Mouse (Mus musculus) layer of hippocampus, postnatal 25 days (tissue): ENCODE data around the gene Wfdc6b. TPM values are rescaled to one million over a fixed set of nuclear protein-coding genes. Genes with fewer than 3 reads are reported as not detected.
"Not testable (repeated sequence)": the region's sequence is repeated elsewhere in the genome, so short reads cannot be mapped to it uniquely, and the experiment has no call there.

Source experiments
- DNase-seq, 2 experiments: peaks; one replicate each; pipeline ENCODE4 v3.0.0; 2022; ENCODE audit warnings: mixed read lengths in 2 of 2, low spot score in 1 of 2; ENCODE audit errors: extremely low spot score in 1 of 2
- total RNA-seq, 2 experiments: library from RNA; stranded (reverse); gene quantifications; 2 replicates each; pipeline ENCODE4 v1.2.3; 2021

Wfdc6b gene
- total RNA-seq: not detected

DNA sequence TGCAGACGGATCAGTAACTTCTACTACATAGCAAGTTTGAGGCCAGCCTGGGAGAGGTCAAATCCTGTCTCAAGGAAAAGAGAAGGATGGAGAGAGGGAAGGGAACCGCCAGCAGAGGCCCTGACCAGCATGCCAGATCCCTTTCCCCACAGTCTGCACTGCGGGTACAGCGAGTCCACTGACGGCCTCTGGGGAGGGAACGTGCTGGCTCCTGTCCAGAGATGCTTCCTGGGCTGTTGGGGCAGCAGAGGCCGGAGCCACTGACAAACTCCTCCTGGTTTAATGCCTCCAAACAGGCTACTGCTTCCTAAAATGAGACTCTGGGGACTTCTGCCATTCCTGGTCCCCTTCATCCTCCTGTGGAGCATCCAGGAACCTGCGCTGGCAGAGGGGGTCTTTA is at the start of gene Wfdc6b, which contains the start of gene Wfdc8:
Gene Wfdc6b (plus strand): TSS at position 52 of the 400 bp plus-strand sequence.
Gene Wfdc8 (minus strand): TSS at position 156 of the 400 bp plus-strand sequence.
- DNase-seq: not testable (repeated sequence)

DNA sequence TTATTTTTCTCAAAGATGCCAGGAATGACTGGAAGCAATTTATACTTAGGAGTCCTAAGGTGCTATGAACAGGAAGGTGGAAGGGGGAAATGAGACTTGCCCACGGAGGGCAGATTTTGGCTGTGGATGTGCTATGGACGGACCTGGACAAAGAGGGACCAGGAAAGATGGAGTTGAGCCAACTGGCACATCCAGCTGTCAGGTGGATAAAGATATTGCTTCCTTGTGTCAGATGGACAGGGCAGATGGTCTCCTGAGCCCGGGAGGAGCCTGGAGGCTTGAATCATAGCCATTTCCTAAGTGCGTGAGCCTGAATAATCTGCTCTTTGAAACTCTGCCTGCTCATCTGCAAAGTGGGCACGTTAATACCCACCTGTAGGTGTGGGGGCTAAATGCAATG is 49.0 kb upstream of the Wfdc6b start:
- DNase-seq: no peak

DNA sequence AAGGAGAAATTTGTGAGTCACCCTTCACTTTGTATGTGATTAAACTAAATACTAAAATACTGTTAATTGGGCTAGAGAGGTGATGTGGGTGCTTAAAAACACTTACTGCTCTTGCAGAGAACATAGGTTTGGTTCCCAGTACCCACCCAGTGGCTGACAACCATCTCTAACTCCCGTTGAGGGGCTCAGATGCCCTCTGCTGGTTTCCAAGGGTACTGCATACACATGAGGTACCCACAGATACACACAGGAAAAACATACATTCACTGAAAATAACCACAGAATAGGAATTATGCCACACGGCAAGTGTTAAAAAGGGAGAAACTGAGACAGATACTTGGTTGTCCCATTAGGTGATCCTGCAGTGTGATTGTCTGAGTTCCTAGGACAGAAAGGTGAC is 46.3 kb upstream of the Wfdc6b start:
- DNase-seq: no peak

DNA sequence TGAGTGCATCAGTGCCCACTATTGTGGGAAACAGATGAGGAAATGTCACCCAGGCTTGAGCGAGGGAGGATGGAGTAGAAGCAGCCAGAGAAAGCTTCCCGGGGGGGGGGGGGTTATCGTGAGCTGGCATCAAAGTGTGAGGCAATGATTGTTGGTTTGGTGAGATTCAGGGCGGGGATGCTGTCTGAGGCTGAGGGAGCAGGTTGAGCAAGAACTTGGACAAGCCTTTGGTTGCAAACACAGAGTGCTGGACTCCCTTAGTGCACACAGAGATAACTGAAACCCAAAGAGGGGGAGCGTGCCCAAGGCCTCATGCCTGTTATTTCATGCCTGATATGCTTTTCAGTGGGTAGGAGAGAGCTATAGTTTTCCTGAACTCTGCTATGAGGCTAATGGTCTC is 45.9 kb upstream of the Wfdc6b start:
- no peak for DNase-seq

DNA sequence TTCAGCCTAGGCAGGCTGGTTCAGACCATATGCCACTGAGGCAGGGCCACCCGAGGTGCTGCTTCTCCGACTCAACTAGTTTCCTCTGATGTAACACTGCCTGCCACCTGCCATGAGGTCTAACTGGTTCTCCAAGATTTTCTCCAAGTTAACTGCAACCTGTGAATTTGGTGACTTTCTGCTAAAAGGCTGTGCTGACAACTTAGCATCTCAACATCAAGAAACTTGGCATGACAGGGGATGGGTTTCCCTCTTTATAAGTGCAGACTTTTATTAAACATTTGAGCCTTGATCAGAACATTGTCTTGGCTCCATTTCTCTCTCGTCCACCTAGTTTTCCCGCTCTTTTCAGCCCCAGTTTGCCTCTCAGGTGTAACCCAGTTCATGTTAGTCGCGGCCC is 40.0 kb upstream of the Wfdc6b start, which contains the start of gene Spint3:
Gene Spint3 (minus strand): TSS at position 101 of the 400 bp plus-strand sequence.
- not testable (repeated sequence) for DNase-seq

DNA sequence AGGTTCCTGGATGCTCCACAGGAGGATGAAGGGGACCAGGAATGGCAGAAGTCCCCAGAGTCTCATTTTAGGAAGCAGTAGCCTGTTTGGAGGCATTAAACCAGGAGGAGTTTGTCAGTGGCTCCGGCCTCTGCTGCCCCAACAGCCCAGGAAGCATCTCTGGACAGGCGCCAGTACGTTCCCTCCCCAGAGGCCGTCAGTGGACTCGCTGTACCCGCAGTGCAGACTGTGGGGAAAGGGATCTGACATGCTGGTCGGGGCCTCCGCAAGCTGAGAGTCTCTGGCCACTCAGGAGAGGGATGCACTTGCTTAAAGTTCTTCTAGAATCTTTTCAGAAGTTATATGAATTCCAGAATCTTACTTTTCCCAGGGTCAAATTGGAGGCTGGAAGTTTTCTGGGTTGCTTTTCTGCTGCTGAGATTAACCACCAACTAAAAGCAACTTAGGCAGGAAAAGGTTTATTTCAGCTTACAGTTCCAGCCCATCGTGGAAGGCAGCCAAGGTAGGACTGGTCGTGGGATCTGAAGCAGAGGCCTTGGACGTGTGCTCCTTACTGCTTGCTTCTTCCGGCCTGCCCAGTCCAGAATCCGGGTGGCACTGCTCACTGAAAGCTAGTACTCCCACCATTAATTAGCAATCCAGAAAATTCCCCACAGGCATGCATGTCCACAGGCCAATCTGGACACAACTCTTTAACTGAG is 28.1 kb upstream of the Wfdc6b start, which contains the start of gene Wfdc6a:
Gene Wfdc6a (minus strand): TSS at position 423 of the 701 bp plus-strand sequence.
- DNase-seq: not testable (repeated sequence)

DNA sequence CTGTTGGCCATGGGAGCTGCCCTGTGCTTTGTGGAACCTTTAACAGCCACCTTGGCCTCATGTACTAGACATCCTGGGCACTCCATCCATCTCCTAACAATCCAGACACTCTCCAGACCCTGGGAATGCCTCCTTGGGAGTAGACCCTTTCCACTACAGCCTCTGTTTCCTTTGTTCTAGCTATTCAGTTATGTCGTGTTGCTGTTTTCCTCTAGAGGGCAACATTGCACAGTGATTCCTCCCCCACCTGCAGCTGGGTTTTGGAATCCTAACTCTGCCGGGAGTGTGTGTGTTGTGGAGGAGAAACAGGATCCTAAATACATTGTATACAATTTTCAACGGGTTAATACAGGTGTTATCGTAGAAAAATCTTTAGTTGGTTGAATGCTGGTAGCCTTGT is 21.3 kb upstream of the Wfdc6b start:
- DNase-seq: peak in 1 of 2 experiments; percentile 16

DNA sequence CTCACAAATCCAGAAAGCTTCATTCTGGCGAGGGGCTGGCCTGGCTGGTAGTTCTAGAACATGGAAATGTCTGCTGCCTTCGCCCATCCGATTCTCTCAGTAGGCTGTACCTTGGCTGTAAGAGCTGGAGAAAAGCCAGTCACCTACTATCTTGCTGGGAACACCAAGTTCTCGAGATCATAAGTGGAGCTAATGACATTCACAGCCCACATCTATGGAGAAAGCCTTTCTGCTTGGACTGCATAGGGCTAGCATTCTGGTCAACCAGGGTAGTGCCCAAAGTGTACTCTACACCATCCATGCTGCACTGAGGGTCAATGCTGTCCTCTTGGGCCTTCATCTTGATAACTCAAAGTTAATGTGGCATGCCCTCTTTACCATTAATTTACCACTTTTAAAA is 19.8 kb upstream of the Wfdc6b start, which contains the start of gene Eppin:
Gene Eppin (minus strand): TSS at position 101 of the 400 bp plus-strand sequence.
- DNase-seq: no peak

DNA sequence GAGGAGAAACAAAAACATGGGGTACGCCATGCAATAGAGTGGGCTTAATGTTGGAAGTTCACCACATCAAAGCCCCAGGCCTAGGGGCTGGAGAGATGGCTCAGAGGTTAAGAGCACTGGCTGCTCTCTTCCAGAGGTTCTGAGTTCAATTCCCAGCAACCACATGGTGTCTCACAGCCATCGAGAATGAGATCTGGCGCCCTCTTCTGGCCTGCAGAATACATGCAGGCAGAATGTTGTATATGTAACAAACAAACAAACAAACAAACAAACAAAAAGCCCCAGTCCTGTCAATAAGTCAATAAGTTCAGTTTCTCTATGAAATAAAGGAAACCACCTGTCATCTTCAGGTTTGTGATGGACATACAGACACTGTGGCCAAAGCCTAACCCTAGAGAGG is 13.1 kb upstream of the Wfdc6b start:
- DNase-seq: no peak

DNA sequence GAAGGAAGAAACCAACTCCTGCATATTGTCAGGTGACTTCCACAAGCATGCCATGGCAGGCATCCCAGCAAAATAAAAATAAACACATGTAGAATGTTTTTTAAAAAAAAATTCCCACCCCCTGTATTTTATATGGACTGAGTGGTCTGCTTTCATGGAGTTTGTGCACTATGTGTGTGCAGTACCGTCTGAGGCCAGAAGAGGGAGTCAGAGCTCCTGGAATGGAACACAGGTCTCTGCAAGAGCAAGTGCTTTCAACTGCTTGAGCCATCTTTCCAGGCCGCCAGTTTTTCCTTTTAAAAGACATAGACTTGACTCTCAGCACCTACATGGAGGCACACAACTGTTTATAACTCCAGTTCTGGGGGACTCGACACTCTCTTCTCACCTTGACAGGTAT is 9.8 kb upstream of the Wfdc6b start:
- no peak for DNase-seq

DNA sequence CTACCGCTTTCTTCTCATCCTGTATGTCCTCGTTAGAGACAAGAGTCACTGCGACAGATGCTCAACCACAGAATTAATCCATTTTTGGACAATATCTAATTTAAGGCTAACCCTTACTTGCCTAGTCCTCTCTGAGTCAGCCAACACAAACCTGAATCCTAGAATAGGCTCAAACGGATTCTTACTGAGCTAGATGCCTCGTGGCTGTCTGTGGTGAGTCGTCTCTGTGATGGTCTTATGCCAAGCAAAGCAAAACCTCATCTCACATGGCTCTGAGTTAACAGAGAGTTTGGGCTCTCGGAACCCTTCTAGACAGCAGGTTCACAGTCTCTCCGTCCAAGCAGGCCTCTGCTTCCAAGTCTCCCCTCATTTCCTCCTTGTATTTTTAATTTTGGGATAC is 8.9 kb upstream of the Wfdc6b start:
- no peak for DNase-seq

DNA sequence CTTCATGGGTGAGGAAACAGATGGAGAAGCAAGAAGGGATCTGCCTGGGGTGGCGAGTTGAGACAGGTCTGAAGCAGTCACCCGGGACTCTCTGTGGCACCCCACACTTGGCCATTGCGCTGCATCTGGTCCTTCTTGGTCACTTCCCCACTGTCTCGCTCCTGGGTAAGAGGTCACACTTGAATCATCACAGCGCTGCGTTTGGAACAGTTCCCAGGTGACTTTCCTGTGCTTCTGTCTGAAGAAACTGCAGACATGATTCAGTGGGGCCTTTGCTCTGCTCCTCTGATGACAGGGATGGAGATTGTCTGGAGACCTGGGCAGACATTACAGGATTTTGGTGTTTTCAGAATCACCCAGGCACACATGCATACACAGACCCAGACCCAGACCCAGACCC is 4.5 kb upstream of the Wfdc6b start:
- no peak for DNase-seq

DNA sequence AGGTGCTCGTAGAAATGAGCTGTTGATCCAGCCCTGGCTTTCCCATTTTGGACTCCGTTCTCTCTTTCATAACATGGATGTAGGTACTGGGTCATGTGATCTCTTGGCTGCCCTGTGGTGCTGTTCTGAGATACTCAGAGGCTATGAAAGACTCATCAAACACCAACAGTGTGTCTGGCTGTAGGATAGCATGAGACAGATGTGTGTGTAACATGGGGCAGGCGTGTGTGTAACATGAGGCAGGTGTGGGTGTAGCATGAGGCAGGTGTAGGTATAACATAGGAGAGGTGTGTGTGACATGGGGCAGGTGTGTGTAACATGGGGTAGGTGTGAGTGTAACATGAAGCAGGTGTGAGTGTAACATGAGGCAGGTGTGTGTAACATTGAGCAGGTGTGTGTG is 2.1 kb downstream of the Wfdc6b start:
- no peak for DNase-seq

DNA sequence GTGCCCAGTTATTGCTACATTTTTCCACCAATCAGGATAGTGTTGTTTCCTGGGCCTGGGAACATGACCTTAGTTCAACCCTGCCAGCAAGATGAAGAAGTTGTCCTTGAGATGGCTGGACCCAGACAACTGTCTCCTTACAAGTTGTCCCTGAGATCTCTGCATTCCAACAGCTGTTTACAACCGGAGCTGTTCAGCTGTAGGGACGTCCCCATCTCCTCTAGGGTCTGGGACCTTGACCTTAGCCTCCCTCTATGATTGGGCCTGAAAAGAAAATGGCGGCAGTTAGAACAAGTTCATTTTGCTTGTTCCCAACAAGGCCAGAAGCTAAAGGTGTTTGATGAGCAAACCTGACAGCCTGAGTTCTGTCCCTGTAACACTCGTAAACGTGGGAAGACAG is 5.7 kb downstream of the Wfdc6b start:
- DNase-seq: no peak

DNA sequence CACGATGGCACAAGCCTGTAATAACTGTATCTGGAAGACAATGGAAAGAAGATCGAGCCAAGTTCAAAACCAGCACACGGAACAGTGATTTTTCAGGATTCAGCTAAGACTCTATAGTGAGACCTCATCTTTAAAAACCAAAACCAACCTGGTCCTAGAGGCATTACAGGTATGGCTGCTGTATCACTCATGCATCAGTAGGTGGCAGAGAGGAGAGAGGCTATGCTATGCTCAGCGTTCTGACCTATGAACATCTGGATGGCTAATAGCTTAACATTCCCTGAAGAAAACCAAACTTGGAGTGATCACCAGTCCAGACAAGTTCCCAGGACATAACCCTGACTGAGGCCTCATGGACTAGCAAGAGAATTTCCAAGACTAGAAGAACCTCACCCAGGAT is 8.5 kb downstream of the Wfdc6b start:
- DNase-seq: no peak

DNA sequence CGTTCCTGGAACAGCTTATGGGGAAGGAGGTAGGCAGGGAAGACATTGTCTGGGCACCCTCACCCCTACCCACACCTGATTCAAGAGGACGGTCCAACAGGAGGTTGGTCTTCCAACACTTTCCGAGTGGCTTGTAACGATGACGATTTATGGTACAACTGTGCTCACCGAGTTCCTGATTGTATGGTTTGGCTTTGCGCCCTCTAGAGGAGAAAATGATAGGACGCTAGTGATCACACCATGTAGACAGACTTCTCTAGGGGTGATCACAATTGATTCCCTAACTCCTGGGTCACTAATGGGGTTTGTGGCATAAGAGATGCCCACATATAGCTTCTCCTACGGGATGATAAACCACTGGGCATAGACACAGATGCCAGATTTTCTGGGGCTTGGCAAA is 21.9 kb downstream of the Wfdc6b start:
- DNase-seq: no peak

DNA sequence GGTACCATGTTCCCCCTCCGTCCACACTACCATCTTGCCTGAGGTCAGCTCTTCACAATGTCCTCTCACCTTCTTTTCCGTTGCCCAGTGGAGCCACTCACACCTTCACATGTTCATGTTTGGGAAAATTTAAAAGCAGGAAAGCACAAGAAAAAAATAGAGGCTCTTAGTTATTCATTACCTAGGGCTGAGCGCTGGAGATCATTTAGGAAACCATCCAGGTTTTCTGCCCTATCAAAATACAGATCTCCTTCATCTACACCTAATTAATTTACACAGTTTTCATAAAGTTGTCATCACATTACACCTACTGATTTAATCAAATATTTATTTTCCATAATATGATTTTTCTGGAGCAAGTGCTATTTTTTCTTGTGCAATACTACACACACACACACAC is 25.4 kb downstream of the Wfdc6b start, which contains the start of gene Wfdc16:
Gene Wfdc16 (minus strand): TSS at position 101 of the 400 bp plus-strand sequence.
- DNase-seq: no peak

DNA sequence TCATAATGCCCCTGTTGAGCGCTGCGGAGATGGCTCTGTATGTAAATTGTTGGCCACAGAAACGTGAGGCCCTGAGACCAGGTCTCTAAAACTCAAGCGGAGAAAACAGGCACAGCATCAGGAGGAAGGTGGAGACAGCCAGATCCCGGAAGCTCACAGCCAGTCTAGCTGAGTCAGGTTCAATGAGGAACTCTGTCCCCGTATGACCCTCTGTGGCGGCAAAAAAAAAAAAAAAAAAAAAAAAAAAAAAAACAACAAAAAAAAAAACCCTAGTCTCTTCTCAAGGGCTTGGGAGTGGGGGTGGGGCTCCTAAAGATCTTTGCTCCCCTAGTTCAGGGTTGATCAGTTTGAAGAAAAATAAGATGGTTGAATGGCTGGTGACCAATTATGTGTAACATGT is 27.8 kb downstream of the Wfdc6b start:
- DNase-seq: no peak

DNA sequence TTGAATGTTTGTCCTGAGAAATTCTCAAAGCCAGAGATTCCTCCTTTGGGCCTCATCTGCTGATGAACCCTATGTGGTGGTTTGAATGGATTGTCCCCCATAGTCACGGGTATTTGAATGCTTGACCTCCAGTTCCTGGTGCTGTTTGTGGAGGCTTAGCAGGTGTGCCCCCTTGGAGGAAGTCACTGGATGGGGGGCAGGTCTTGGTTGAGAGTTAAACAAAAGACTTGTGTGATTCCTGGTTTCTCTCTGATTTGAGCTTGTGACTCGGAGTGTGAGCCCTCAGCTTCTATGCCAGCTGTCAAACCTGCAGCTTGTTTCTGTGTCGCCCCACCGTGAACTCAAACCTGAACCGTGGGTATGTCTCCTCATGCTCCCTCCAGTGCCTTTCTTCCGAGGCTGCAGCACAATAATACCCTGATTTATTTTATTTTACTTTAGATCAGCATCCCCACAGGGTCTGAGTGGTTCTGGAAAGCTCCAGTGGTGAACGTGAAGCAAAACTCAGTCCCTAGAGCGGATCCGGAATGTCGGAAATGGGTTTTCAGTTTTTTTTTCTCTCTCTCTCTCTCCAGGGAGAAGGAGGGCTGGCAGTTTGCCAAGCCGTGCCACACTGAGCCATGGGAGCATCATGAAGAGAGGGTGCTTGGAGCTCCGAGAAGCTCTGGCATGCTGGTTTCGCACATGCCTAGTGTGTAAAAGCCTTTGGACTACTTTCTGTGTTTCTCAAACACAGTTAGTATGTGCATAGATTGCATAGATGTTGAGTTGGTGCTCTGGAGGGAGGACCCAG is 28.8 kb downstream of the Wfdc6b start:
- DNase-seq: peak in 1 of 2 experiments; percentile 33

DNA sequence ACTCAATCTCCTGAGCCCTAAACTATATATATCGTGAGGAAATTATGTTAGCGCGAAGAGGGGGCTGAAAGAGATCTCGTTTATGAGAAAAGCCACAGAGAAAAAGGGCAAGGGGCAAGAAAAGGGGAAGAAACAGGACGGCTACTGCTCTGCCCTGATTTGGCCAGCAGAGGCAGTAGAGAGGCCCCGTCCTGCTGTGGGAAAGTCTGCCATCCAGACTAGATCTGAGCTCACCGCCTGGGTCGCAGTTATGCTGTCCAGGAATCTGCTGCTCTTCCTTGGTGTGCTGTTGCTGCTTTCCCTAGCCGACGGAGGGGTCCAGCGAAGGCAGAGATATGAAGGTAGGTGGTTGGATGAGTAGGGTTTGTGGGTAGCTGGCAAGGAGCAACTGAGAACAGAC is 42.5 kb downstream of the Wfdc6b start, which contains the start of gene Wfdc10:
Gene Wfdc10 (plus strand): TSS at position 189 of the 400 bp plus-strand sequence.
- peak in 1 of 2 experiments; percentile 47 for DNase-seq

DNA sequence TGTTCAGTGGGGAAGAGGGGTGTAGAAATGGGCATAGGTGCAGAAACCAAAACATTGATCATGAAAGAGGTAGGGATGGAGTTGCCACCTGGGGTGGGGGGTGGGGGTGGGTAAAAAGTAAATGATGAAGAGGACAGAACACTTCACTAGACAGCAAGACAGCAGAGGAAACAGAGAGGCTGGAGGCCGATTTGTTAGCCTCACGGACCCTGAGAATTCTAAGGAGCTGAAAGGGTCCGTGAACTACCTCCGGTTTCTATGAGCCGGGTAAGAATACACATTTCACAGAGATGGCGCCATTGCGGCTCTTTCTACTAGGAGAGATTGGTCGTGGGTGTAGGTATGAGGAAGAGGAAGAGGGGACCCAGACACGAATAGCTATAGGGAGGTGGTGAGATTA is 43.2 kb downstream of the Wfdc6b start, which contains the start of gene Wfdc9:
Gene Wfdc9 (minus strand): TSS at position 101 of the 400 bp plus-strand sequence.
- no peak for DNase-seq
